Mouse (Mus musculus) hindbrain, embryonic 11.5 days (tissue): ENCODE measurements around the gene Rho. TPM values are rescaled to one million over a fixed set of nuclear protein-coding genes. Genes with fewer than 3 reads are reported as not detected.

ENCODE experiments used
- ATAC-seq: fragments of 200-750 bp; cut with Nextera tagmentation; 2 replicates; pipeline ENCODE4 v1.8.0; 2017; ENCODE audit warnings: mild to moderate bottlenecking, moderate TSS enrichment, moderate library complexity; ENCODE audit not compliant: low FRiP score
- DNase-seq: peaks from one replicate; pipeline ENCODE4 v3.0.0-alpha.2; 2015; ENCODE audit warnings: low spot score
- H3K27ac ChIP-seq: fragments of 300-500 bp; sonication (generic); 2 replicates; pipeline ENCODE4 v1.5.1; 2014; ENCODE audit warnings: mild to moderate bottlenecking, low read depth, low read length
- H3K27me3 ChIP-seq: fragments of 300-500 bp; sonication (generic); 2 replicates; pipeline ENCODE4 v1.6.1; 2014; ENCODE audit warnings: mild to moderate bottlenecking, low read length, moderate library complexity, mixed read lengths; ENCODE audit not compliant: control insufficient read depth, insufficient read depth
- H3K36me3 ChIP-seq: fragments of 300-500 bp; sonication (generic); 2 replicates; pipeline ENCODE4 v1.6.1; 2014; ENCODE audit warnings: mild to moderate bottlenecking, low read length, moderate library complexity, mixed read lengths; ENCODE audit not compliant: control insufficient read depth, insufficient read depth
- H3K4me1 ChIP-seq: fragments of 300-500 bp; sonication (generic); replicated peaks from 2 replicates; pipeline ENCODE4 v1.6.1; 2014; ENCODE audit warnings: low read length, mixed read lengths; ENCODE audit not compliant: control insufficient read depth, insufficient read depth
- H3K4me2 ChIP-seq: fragments of 300-500 bp; sonication (generic); replicated peaks from 2 replicates; pipeline ENCODE4 v1.6.1; 2014; ENCODE audit warnings: mild to moderate bottlenecking, low read depth, low read length
- H3K4me3 ChIP-seq: fragments of 300-500 bp; sonication (generic); 2 replicates; pipeline ENCODE4 v1.5.1; 2014; ENCODE audit warnings: low read depth, low read length
- H3K9ac ChIP-seq: fragments of 300-500 bp; sonication (generic); 2 replicates; pipeline ENCODE4 v1.6.1; 2014; ENCODE audit warnings: low read depth, low read length
- H3K9me3 ChIP-seq: fragments of 300-500 bp; sonication (generic); 2 replicates; pipeline ENCODE4 v1.6.1; 2016; ENCODE audit warnings: low read length; ENCODE audit not compliant: control insufficient read depth
- WGBS: fragments of 180-500 bp; shearing (Covaris S2); extraction: QIAGEN DNeasy Blood & Tissue Kit; methylation state at CpG from one replicate; pipeline ENCODE4 v1.1.7; 2014; 5-methylcytosine and 5-hydroxymethylcytosine counted together
- polyA plus RNA-seq: library from polyadenylated mRNA; unstranded; fragments of >200 nt; fragmentation: Nextera tagmentation; extraction: Ambion mirVana; gene quantifications from 2 replicates; pipeline ENCODE4 v1.2.1, GENCODE M21; 2014

Gene Rho
- polyA plus RNA-seq: 0.22 and 0.39 TPM in 2 replicates

GRCm38 (mm10) chr6:115931639-115932038, at the start of gene Rho:
Rho (plus strand) TSS chr6:115931748.
- Histone ChIP-seq H3K27me3 (no peaks in the 10 kb centered on the region), H3K9me3 (no peaks in the 10 kb centered on the region), H3K4me3 (no peak within 1 kb of the TSS), H3K4me2 (no peak within 1 kb of the TSS), H3K9ac (no peak within 1 kb of the TSS), H3K36me3 (no peaks in the 10 kb centered on the region), H3K4me1 (no peaks in the 10 kb centered on the region), H3K27ac (no peak within 1 kb of the TSS)
- WGBS: 89% methylated on average over 14 of the region's 14 CpGs
- ATAC-seq (no peak), DNase-seq (no peak)

- H3K9me3 ChIP-seq: no peaks in the 10 kb centered on the region
- H3K4me1 ChIP-seq: no peaks in the 10 kb centered on the region
- no peak overlapping the region for H3K9ac ChIP-seq
- no peak overlapping the region for H3K4me3 ChIP-seq
- H3K36me3 ChIP-seq: peaks cover 2% of the 10 kb centered on the region
- ATAC-seq: no peak
- no peak overlapping the region for H3K4me2 ChIP-seq
- DNase-seq: no peak
- H3K27me3 ChIP-seq: no peaks in the 10 kb centered on the region
- H3K27ac ChIP-seq: no peak overlapping the region
Measured at GRCm38 (mm10) chr6:115884018-115884417, 47.5 kb upstream of the Rho start.

GRCm38 (mm10) chr6:115886894-115887293, 44.7 kb upstream of the Rho start:
- H3K36me3 ChIP-seq: no peaks in the 10 kb centered on the region; the same call in none of the 2 replicates
- H3K4me3 ChIP-seq: no peak overlapping the region
- no peak overlapping the region for H3K9ac ChIP-seq
- no peaks in the 10 kb centered on the region for H3K9me3 ChIP-seq
- no peak overlapping the region for H3K4me2 ChIP-seq
- DNase-seq (no peak), ATAC-seq (no peak)
- 73% methylated on average over 4 of the region's 4 CpGs for WGBS
- no peaks in the 10 kb centered on the region for H3K27me3 ChIP-seq
- no peaks in the 10 kb centered on the region for H3K4me1 ChIP-seq
- no peak overlapping the region for H3K27ac ChIP-seq

- Histone ChIP-seq H3K36me3 (peaks cover 3% of the 10 kb centered on the region), H3K9me3 (no peaks in the 10 kb centered on the region), H3K4me1 (no peaks in the 10 kb centered on the region), H3K27ac (no peak overlapping the region), H3K4me2 (no peak overlapping the region), H3K4me3 (no peak overlapping the region), H3K9ac (no peak overlapping the region), H3K27me3 (no peaks in the 10 kb centered on the region)
- ATAC-seq: no peak
- DNase-seq: peak; percentile 43
- 92% methylated on average over 3 of the region's 3 CpGs for WGBS
Measured at GRCm38 (mm10) chr6:115888296-115888695, 43.3 kb upstream of the Rho start.

- Histone ChIP-seq H3K9me3 (no peaks in the 10 kb centered on the region), H3K9ac (no peak overlapping the region), H3K27ac (no peak overlapping the region), H3K4me2 (no peak overlapping the region), H3K27me3 (no peaks in the 10 kb centered on the region), H3K4me1 (no peaks in the 10 kb centered on the region), H3K4me3 (no peak overlapping the region), H3K36me3 (peaks cover 3% of the 10 kb centered on the region)
- DNase-seq (no peak), ATAC-seq (no peak)
- WGBS: 91% methylated on average over 8 of the region's 8 CpGs
Measured at GRCm38 (mm10) chr6:115890601-115891000, 40.9 kb upstream of the Rho start.

- Histone ChIP-seq H3K27ac (no peak overlapping the region), H3K4me3 (no peak overlapping the region), H3K4me2 (no peak overlapping the region), H3K4me1 (no peaks in the 10 kb centered on the region), H3K9ac (no peak overlapping the region), H3K36me3 (peaks cover 3% of the 10 kb centered on the region), H3K9me3 (no peaks in the 10 kb centered on the region), H3K27me3 (no peaks in the 10 kb centered on the region)
- peak; percentile 40 for ATAC-seq
- WGBS: 69% methylated on average over 6 of the region's 6 CpGs
- DNase-seq: no peak
Measured at GRCm38 (mm10) chr6:115891061-115891460, 40.5 kb upstream of the Rho start.

- peaks cover 3% of the 10 kb centered on the region for H3K36me3 ChIP-seq
- no peaks in the 10 kb centered on the region for H3K9me3 ChIP-seq
- ATAC-seq: peak; percentile 43
- H3K4me2 ChIP-seq: no peak overlapping the region
- no peaks in the 10 kb centered on the region for H3K4me1 ChIP-seq
- H3K27me3 ChIP-seq: no peaks in the 10 kb centered on the region
- 46% methylated on average over 8 of the region's 8 CpGs for WGBS
- H3K9ac ChIP-seq: no peak overlapping the region
- H3K4me3 ChIP-seq: no peak overlapping the region
- H3K27ac ChIP-seq: no peak overlapping the region
- DNase-seq: peak; percentile 59
Measured at GRCm38 (mm10) chr6:115891497-115892061, 40.0 kb upstream of the Rho start.

GRCm38 (mm10) chr6:115892363-115892762, 39.2 kb upstream of the Rho start:
- DNase-seq (no peak), ATAC-seq (no peak)
- no peaks in the 10 kb centered on the region for H3K4me1 ChIP-seq
- peaks cover 3% of the 10 kb centered on the region for H3K36me3 ChIP-seq
- H3K9ac ChIP-seq: no peak overlapping the region
- WGBS: 85% methylated on average over 3 of the region's 3 CpGs
- H3K4me2 ChIP-seq: no peak overlapping the region
- H3K27ac ChIP-seq: no peak overlapping the region; the same call in 1 of the 2 replicates
- no peaks in the 10 kb centered on the region for H3K9me3 ChIP-seq
- H3K27me3 ChIP-seq: no peaks in the 10 kb centered on the region
- H3K4me3 ChIP-seq: no peak overlapping the region

GRCm38 (mm10) chr6:115896346-115896745, 35.2 kb upstream of the Rho start:
- no peaks in the 10 kb centered on the region for H3K27me3 ChIP-seq
- DNase-seq (no peak), ATAC-seq (no peak)
- H3K9me3 ChIP-seq: no peaks in the 10 kb centered on the region
- 0 out of 2 replicates have a peak, but pooled peaks cover 3% of the 10 kb centered on the region for H3K36me3 ChIP-seq
- no peak overlapping the region for H3K9ac ChIP-seq
- no peaks in the 10 kb centered on the region for H3K4me1 ChIP-seq
- 36% methylated on average over 1 of the region's 1 CpGs for WGBS
- H3K4me3 ChIP-seq: no peak overlapping the region
- no peak overlapping the region for H3K4me2 ChIP-seq
- H3K27ac ChIP-seq: no peak overlapping the region
